Mouse (Mus musculus) neural tube, embryonic 15.5 days (tissue): ENCODE results near the gene Muc16. TPM values are rescaled to one million over a fixed set of nuclear protein-coding genes. Genes with fewer than 3 reads are reported as not detected.

Experiments used
- ATAC-seq: fragments of 200-750 bp; cut with Nextera tagmentation; 2 replicates; pipeline ENCODE4 v1.8.0; 2017; ENCODE audit warnings: mild to moderate bottlenecking, moderate TSS enrichment, moderate library complexity; ENCODE audit not compliant: low FRiP score
- H3K27ac ChIP-seq: fragments of 300-500 bp; sonication (generic); replicated peaks from 2 replicates; pipeline ENCODE4 v1.5.1; 2015; ENCODE audit warnings: mild to moderate bottlenecking, inconsistent platforms
- H3K27me3 ChIP-seq: fragments of 300-500 bp; sonication (generic); replicated peaks from 2 replicates; pipeline ENCODE4 v1.6.1; 2015; ENCODE audit warnings: inconsistent platforms
- H3K36me3 ChIP-seq: fragments of 300-500 bp; sonication (generic); 2 replicates; pipeline ENCODE4 v1.6.1; 2015; ENCODE audit warnings: inconsistent platforms
- H3K4me1 ChIP-seq: fragments of 300-500 bp; sonication (generic); 2 replicates; pipeline ENCODE4 v1.6.1; 2015; ENCODE audit warnings: inconsistent platforms
- H3K4me2 ChIP-seq: fragments of 300-500 bp; sonication (generic); 2 replicates; pipeline ENCODE4 v1.6.1; 2015; ENCODE audit warnings: inconsistent platforms, mild to moderate bottlenecking, moderate library complexity
- H3K4me3 ChIP-seq: fragments of 300-500 bp; sonication (generic); replicated peaks from 2 replicates; pipeline ENCODE4 v1.5.1; 2015; ENCODE audit warnings: mild to moderate bottlenecking, inconsistent platforms
- H3K9ac ChIP-seq: fragments of 300-500 bp; sonication (generic); replicated peaks from 2 replicates; pipeline ENCODE4 v1.6.1; 2015; ENCODE audit warnings: mild to moderate bottlenecking, inconsistent platforms
- H3K9me3 ChIP-seq: fragments of 300-500 bp; sonication (generic); replicated peaks from 2 replicates; pipeline ENCODE4 v1.6.1; 2016; ENCODE audit warnings: inconsistent platforms
- WGBS: fragments of 180-500 bp; shearing (Covaris S2); methylation state at CpG from one replicate; pipeline ENCODE4 v1.1.7; 2015; ENCODE audit warnings: mixed read lengths; 5-methylcytosine and 5-hydroxymethylcytosine counted together
- polyA plus RNA-seq: library from polyadenylated mRNA; unstranded; fragments of >200 nt; fragmentation: Nextera tagmentation; extraction: Ambion mirVana; gene quantifications from 2 replicates; pipeline ENCODE4 v1.2.1, GENCODE M21; 2015

The Muc16 gene
- 0.09 and 0.32 TPM in 2 replicates for polyA plus RNA-seq

- H3K9me3 ChIP-seq = no peaks in the 10 kb centered on the region
- 85% methylated on average over 4 of the region's 4 CpGs for WGBS
- ATAC-seq = no peak
- H3K27me3 ChIP-seq = no peaks in the 10 kb centered on the region
- no peaks in the 10 kb centered on the region for H3K4me1 ChIP-seq
- no peak within 1 kb of the TSS for H3K27ac ChIP-seq
- H3K36me3 ChIP-seq = no peaks in the 10 kb centered on the region
- no peak within 1 kb of the TSS for H3K4me3 ChIP-seq
- no peak within 1 kb of the TSS for H3K4me2 ChIP-seq
- H3K9ac ChIP-seq = no peak within 1 kb of the TSS
These were observed at the start of gene Muc16 for GRCm38 (mm10) chr9:18674480-18675154. TSS of gene Muc16 (minus strand) at chr9:18674530.

DNA sequence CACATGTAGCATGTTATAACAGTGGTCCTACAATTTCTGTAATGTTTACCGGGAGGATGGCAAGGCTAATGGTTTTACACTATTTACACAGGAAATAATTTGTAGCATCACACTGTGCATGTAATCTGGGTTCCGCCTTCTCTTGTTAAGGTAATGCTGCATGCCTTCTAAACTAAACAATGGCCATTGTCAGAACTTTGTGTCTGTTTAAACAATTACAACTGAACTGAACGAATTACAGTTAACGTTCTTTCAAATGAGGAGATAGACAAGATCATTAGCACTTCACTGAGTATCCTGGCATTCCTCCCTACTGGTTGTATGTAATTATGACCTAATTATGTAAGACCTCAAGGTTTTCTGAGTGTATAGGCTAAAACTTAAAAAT lies 48.4 kb upstream of the Muc16 start:
- Histone ChIP-seq H3K4me2 (no peak overlapping the region), H3K27ac (no peak overlapping the region)
- 6% methylated on average over 4 of the region's 4 CpGs for WGBS

GRCm38 (mm10) chr9:18721931-18722711 lies 47.8 kb upstream of the Muc16 start:
- Histone ChIP-seq H3K9ac (no peak overlapping the region), H3K4me1 (0 out of 2 replicates have a peak, but pooled peaks cover 6% of the 10 kb centered on the region), H3K36me3 (no peaks in the 10 kb centered on the region), H3K4me3 (no peak overlapping the region), H3K9me3 (no peaks in the 10 kb centered on the region), H3K27me3 (0 out of 2 replicates have a peak, but pooled peaks cover 2% of the 10 kb centered on the region), H3K4me2 (no peak overlapping the region), H3K27ac (no peak overlapping the region)
- 11% methylated on average over 6 of the region's 6 CpGs for WGBS
- ATAC-seq = peak; percentile 79

More for the DNA sequence above, 48.4 kb upstream of the Muc16 start:
- Histone ChIP-seq H3K9me3 (no peaks in the 10 kb centered on the region), H3K4me3 (no peak overlapping the region), H3K9ac (no peak overlapping the region), H3K27me3 (0 out of 2 replicates have a peak, but pooled peaks cover 2% of the 10 kb centered on the region), H3K4me1 (0 out of 2 replicates have a peak, but pooled peaks cover 6% of the 10 kb centered on the region), H3K36me3 (no peaks in the 10 kb centered on the region)
- no peak for ATAC-seq

- no peak overlapping the region for H3K4me3 ChIP-seq
- 24% methylated on average over 2 of the region's 2 CpGs for WGBS
- H3K9ac ChIP-seq = no peak overlapping the region
- 0 out of 2 replicates have a peak, but pooled peaks cover 2% of the 10 kb centered on the region for H3K27me3 ChIP-seq
- H3K9me3 ChIP-seq = no peaks in the 10 kb centered on the region
- H3K4me2 ChIP-seq = no peak overlapping the region
- ATAC-seq = no peak
- no peaks in the 10 kb centered on the region for H3K36me3 ChIP-seq
- no peak overlapping the region for H3K27ac ChIP-seq
- 0 out of 2 replicates have a peak, but pooled peaks cover 6% of the 10 kb centered on the region for H3K4me1 ChIP-seq
These were observed 46.7 kb upstream of the Muc16 start for GRCm38 (mm10) chr9:18721011-18721410.

DNA sequence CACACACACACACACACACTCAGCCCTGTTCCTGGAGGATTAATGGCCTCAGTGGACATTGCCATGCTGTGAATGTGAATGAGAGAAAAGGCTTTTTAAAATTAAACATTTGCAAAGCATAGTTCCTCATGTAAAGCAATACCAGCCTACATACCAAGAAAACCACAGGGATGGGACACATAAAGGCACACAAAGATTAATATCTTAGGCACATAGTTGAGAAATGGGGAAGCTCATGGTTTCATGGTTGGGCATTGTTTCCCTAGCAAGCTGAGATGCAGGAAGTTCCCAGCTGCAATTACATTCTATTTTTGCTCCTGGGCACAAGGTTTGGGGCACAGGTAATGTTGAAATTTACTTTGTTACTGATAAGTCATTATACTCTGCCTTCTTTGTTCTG lies 31.3 kb upstream of the Muc16 start:
- no peak for ATAC-seq
- Histone ChIP-seq H3K9me3 (no peaks in the 10 kb centered on the region), H3K9ac (no peak overlapping the region), H3K4me3 (no peak overlapping the region), H3K27me3 (no peaks in the 10 kb centered on the region), H3K4me2 (no peak overlapping the region), H3K36me3 (no peaks in the 10 kb centered on the region), H3K4me1 (no peaks in the 10 kb centered on the region), H3K27ac (no peak overlapping the region)

DNA sequence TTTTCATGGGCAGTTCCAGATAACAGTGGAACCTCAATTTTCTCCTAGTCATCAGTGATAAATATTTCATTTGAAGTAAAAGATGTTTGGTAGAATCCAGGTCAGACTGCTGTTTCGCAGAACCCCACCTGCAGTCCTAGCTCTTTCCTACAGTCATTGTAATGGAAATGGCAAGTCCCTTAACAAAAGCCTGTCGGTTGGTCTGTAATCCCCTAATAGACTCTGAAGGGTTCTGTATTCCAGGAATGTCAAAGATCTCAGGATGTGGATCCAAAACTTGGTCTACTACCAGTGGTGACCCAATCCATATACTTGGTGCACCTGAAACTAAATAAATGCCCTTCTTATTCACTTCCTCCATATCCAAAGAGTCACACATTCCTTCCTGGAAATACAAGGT lies 76.0 kb downstream of the Muc16 start:
- no peak for ATAC-seq
- Histone ChIP-seq H3K9ac (no peak overlapping the region), H3K4me2 (no peak overlapping the region), H3K27me3 (no peaks in the 10 kb centered on the region), H3K27ac (no peak overlapping the region), H3K36me3 (no peaks in the 10 kb centered on the region), H3K4me3 (no peak overlapping the region), H3K4me1 (no peaks in the 10 kb centered on the region), H3K9me3 (no peaks in the 10 kb centered on the region)
- 50% methylated on average over 2 of the region's 2 CpGs for WGBS

GRCm38 (mm10) chr9:18508098-18508497 lies 166.2 kb downstream of the Muc16 start:
- Histone ChIP-seq H3K4me3 (no peak overlapping the region), H3K27me3 (no peaks in the 10 kb centered on the region), H3K36me3 (no peaks in the 10 kb centered on the region), H3K27ac (no peak overlapping the region), H3K4me1 (no peaks in the 10 kb centered on the region), H3K9ac (no peak overlapping the region), H3K9me3 (no peaks in the 10 kb centered on the region), H3K4me2 (no peak overlapping the region)
- peak; percentile 41; the same call in 1 of the 2 replicates for ATAC-seq
- 56% methylated on average over 2 of the region's 2 CpGs for WGBS

DNA sequence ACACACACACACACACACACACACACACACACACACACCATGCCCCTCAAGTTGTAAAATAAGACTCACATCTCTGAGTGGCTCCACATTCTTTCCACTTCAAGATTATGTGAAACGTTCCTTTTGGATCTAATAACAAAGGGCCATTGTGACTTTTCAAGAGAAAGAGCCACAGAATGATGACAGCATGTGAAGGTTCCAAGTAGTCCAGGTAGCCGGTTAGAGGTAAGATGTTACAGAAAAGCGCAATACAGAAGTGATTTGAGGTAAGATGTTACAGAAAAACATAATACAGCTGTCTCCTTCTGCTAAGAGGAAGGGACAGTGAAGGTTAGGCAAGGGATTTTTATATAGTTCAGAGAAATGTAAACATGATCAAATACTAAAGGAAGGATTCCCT lies 196.2 kb downstream of the Muc16 start, which contains the start of the genes Zfp558 and Mbd3l1:
Gene Zfp558, minus strand, starts transcription at position 101 of the 400 bp plus-strand sequence.
Gene Mbd3l1, plus strand, starts transcription at position 192 of the 400 bp plus-strand sequence.
- Histone ChIP-seq H3K27me3 (0 out of 2 replicates have a peak, but pooled peaks cover 6% of the 10 kb centered on the region), H3K9ac (no peak within 1 kb of the TSS), H3K4me1 (peaks cover 4% of the 10 kb centered on the region), H3K27ac (no peak within 1 kb of the TSS), H3K4me2 (no peak within 1 kb of the TSS), H3K9me3 (no peaks in the 10 kb centered on the region), H3K4me3 (no peak within 1 kb of the TSS), H3K36me3 (no peaks in the 10 kb centered on the region)
- no peak for ATAC-seq
- WGBS = 80% methylated on average over 3 of the region's 3 CpGs

- 0 out of 2 replicates have a peak, but pooled peaks cover 6% of the 10 kb centered on the region for H3K27me3 ChIP-seq
- peak overlapping the region; percentile 95 for H3K27ac ChIP-seq
- 6% methylated on average over 39 of the region's 39 CpGs for WGBS
- H3K9me3 ChIP-seq = no peaks in the 10 kb centered on the region
- peaks cover 12% of the 10 kb centered on the region for H3K4me1 ChIP-seq
- peak overlapping the region; percentile 67 for H3K9ac ChIP-seq
- H3K4me3 ChIP-seq = peak overlapping the region; percentile 77
- H3K4me2 ChIP-seq = peak overlapping the region; percentile 70
- H3K36me3 ChIP-seq = peaks cover 10% of the 10 kb centered on the region
- peak; percentile 99 for ATAC-seq
These were observed 200.8 kb downstream of the Muc16 start for GRCm38 (mm10) chr9:18473324-18474128.

GRCm38 (mm10) chr9:18468005-18468404 lies 206.3 kb downstream of the Muc16 start:
- Histone ChIP-seq H3K27ac (no peak overlapping the region), H3K9ac (no peak overlapping the region), H3K9me3 (no peaks in the 10 kb centered on the region), H3K4me3 (no peak overlapping the region), H3K27me3 (no peaks in the 10 kb centered on the region), H3K36me3 (peaks cover 44% of the 10 kb centered on the region), H3K4me2 (no peak overlapping the region), H3K4me1 (peaks cover 8% of the 10 kb centered on the region)
- no peak for ATAC-seq
- WGBS = 88% methylated on average over 3 of the region's 3 CpGs

DNA sequence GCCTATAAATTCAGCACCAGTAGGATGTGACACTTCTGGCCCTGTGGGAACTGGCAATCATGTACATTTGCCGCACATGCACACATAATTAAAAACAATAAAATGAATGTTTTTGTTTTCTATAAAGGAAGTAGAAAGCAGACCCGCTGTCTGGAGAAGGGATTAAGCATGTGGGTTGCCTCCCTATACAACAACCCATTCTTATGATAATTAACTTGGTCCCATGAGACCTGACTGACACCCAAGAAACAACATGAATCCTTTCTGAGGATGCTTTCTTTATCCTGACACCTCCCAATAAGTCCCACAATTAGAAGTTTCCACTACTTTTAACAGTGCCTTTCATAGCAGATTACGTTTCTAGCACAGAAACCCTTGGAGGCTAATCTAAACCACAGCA lies 207.0 kb downstream of the Muc16 start:
- Histone ChIP-seq H3K36me3 (peaks cover 46% of the 10 kb centered on the region), H3K27me3 (no peaks in the 10 kb centered on the region), H3K4me2 (no peak overlapping the region), H3K4me1 (peaks cover 4% of the 10 kb centered on the region; the same call in 1 of the 2 replicates), H3K9me3 (no peaks in the 10 kb centered on the region), H3K27ac (no peak overlapping the region), H3K9ac (no peak overlapping the region), H3K4me3 (no peak overlapping the region)
- ATAC-seq = no peak
- 36% methylated on average over 3 of the region's 3 CpGs for WGBS
